Mouse (Mus musculus): Measurements from ENCODE around the gene Sh3bgr. TPM values are rescaled to one million over a fixed set of nuclear protein-coding genes. Genes with fewer than 3 reads are reported as not detected.

The Sh3bgr gene
- polyA plus RNA-seq, 1 experiment: 1.8 TPM

- Histone ChIP-seq H3K36me3 (ENCODE audit: control insufficient read depth, insufficient read depth, low read length) (no peaks in the 10 kb centered on the region), H3K4me3 (ENCODE audit: control insufficient read depth, low read depth, low read length) (no peak overlapping the region), H3K4me1 (ENCODE audit: control insufficient read depth, insufficient read depth, low read length) (no peaks in the 10 kb centered on the region), H3K27me3 (ENCODE audit: control insufficient read depth, insufficient read depth, low read length) (no peaks in the 10 kb centered on the region), H3K27ac (ENCODE audit: control insufficient read depth, insufficient read depth, low read depth, low read length) (no peak overlapping the region)
- TF ChIP-seq CTCF (IDR thresholded peaks at IDR 0.05; ENCODE audit: control insufficient read depth, insufficient read depth, insufficient replicate concordance, low read depth, low read length) (no peak), POLR2A (IDR thresholded peaks at IDR 0.05; ENCODE audit: control insufficient read depth, low read depth, low read length) (no peak)
Measured at GRCm38 (mm10) chr16:96252146-96252545, 51.9 kb downstream of the Sh3bgr start.

- TF ChIP-seq CTCF (IDR thresholded peaks at IDR 0.05; ENCODE audit: control insufficient read depth, insufficient read depth, insufficient replicate concordance, low read depth, low read length): no peak
- TF ChIP-seq POLR2A (IDR thresholded peaks at IDR 0.05; ENCODE audit: control insufficient read depth, low read depth, low read length): no peak
- H3K36me3 ChIP-seq (ENCODE audit: control insufficient read depth, insufficient read depth, low read length): no peaks in the 10 kb centered on the region
- H3K27me3 ChIP-seq (ENCODE audit: control insufficient read depth, insufficient read depth, low read length): no peaks in the 10 kb centered on the region
Measured at GRCm38 (mm10) chr16:96258429-96258828, 58.2 kb downstream of the Sh3bgr start.

GRCm38 (mm10) chr16:96271736-96272135 is 71.5 kb downstream of the Sh3bgr start:
- H3K4me1 ChIP-seq (ENCODE audit: control insufficient read depth, insufficient read depth, low read length): no peaks in the 10 kb centered on the region
- H3K4me3 ChIP-seq (ENCODE audit: control insufficient read depth, low read depth, low read length): no peak overlapping the region
- TF ChIP-seq CTCF (IDR thresholded peaks at IDR 0.05; ENCODE audit: control insufficient read depth, insufficient read depth, insufficient replicate concordance, low read depth, low read length) (no peak), POLR2A (IDR thresholded peaks at IDR 0.05; ENCODE audit: control insufficient read depth, low read depth, low read length) (no peak)

More at GRCm38 (mm10) chr16:96258429-96258828, 58.2 kb downstream of the Sh3bgr start:
- H3K4me1 ChIP-seq (ENCODE audit: control insufficient read depth, insufficient read depth, low read length): no peaks in the 10 kb centered on the region
- no peak overlapping the region for H3K27ac ChIP-seq (ENCODE audit: control insufficient read depth, insufficient read depth, low read depth, low read length)
- H3K4me3 ChIP-seq (ENCODE audit: control insufficient read depth, low read depth, low read length): no peak overlapping the region

GRCm38 (mm10) chr16:96272929-96273619 is 72.8 kb downstream of the Sh3bgr start:
- Histone ChIP-seq H3K27me3 (ENCODE audit: control insufficient read depth, insufficient read depth, low read length) (no peaks in the 10 kb centered on the region), H3K27ac (ENCODE audit: control insufficient read depth, insufficient read depth, low read depth, low read length) (no peak overlapping the region), H3K36me3 (ENCODE audit: control insufficient read depth, insufficient read depth, low read length) (no peaks in the 10 kb centered on the region), H3K4me1 (ENCODE audit: control insufficient read depth, insufficient read depth, low read length) (no peaks in the 10 kb centered on the region), H3K4me3 (ENCODE audit: control insufficient read depth, low read depth, low read length) (no peak overlapping the region)
- TF ChIP-seq POLR2A (IDR thresholded peaks at IDR 0.05; ENCODE audit: control insufficient read depth, low read depth, low read length): no peak
- TF ChIP-seq CTCF (IDR thresholded peaks at IDR 0.05; ENCODE audit: control insufficient read depth, insufficient read depth, insufficient replicate concordance, low read depth, low read length): no peak

More at GRCm38 (mm10) chr16:96271736-96272135, 71.5 kb downstream of the Sh3bgr start:
- no peaks in the 10 kb centered on the region for H3K36me3 ChIP-seq (ENCODE audit: control insufficient read depth, insufficient read depth, low read length)
- H3K27ac ChIP-seq (ENCODE audit: control insufficient read depth, insufficient read depth, low read depth, low read length): no peak overlapping the region
- no peaks in the 10 kb centered on the region for H3K27me3 ChIP-seq (ENCODE audit: control insufficient read depth, insufficient read depth, low read length)

GRCm38 (mm10) chr16:96276596-96276995 is 76.3 kb downstream of the Sh3bgr start:
- no peaks in the 10 kb centered on the region for H3K36me3 ChIP-seq (ENCODE audit: control insufficient read depth, insufficient read depth, low read length)
- no peaks in the 10 kb centered on the region; the same call in 1 of the 2 replicates for H3K4me1 ChIP-seq (ENCODE audit: control insufficient read depth, insufficient read depth, low read length)
- no peaks in the 10 kb centered on the region for H3K27me3 ChIP-seq (ENCODE audit: control insufficient read depth, insufficient read depth, low read length)
- no peak overlapping the region for H3K4me3 ChIP-seq (ENCODE audit: control insufficient read depth, low read depth, low read length)
- TF ChIP-seq POLR2A (IDR thresholded peaks at IDR 0.05; ENCODE audit: control insufficient read depth, low read depth, low read length) (no peak), CTCF (IDR thresholded peaks at IDR 0.05; ENCODE audit: control insufficient read depth, insufficient read depth, insufficient replicate concordance, low read depth, low read length) (no peak)
- H3K27ac ChIP-seq (ENCODE audit: control insufficient read depth, insufficient read depth, low read depth, low read length): no peak overlapping the region

Other genes starting within 250 kb of the Sh3bgr start
- gene Psmg1, start 209.5 kb upstream of the Sh3bgr start, polyA plus RNA-seq (2012; rRNA removed): 24.7 and 26.5 TPM in 2 replicates
- gene Brwd1, start 117.9 kb upstream of the Sh3bgr start, polyA plus RNA-seq (2012; rRNA removed): 25.3 and 26.6 TPM in 2 replicates
- 16.3 and 17.3 TPM in 2 replicates for gene Hmgn1, start 72.7 kb upstream of the Sh3bgr start, polyA plus RNA-seq (2012; rRNA removed)
- 34.6 and 37.3 TPM in 2 replicates for gene Wrb, start 55.0 kb upstream of the Sh3bgr start, polyA plus RNA-seq (2012; rRNA removed)
- gene Lca5l, start 8.2 kb upstream of the Sh3bgr start, polyA plus RNA-seq (2012; rRNA removed): 40.3 and 41.7 TPM in 2 replicates
- gene B3galt5, start 35.4 kb downstream of the Sh3bgr start, polyA plus RNA-seq (2012; rRNA removed): not detected in 2 replicates
- gene Itgb2l, start 243.2 kb downstream of the Sh3bgr start, polyA plus RNA-seq (2012; rRNA removed): not detected in 2 replicates

All from testis, adult 2 months (tissue).